Mouse (Mus musculus): Measurements from ENCODE around the gene Prkag2.

- no peak for TF ChIP-seq POLR2A (IDR thresholded peaks at IDR 0.05; ENCODE audit: borderline replicate concordance, control insufficient read depth, low read depth, low read length)
- TF ChIP-seq CTCF (IDR thresholded peaks at IDR 0.05; ENCODE audit: control insufficient read depth, insufficient read depth, low read length), result no peak
Observed at GRCm38 (mm10) chr5:24840975-24841431, 259.4 kb downstream of the Prkag2 start.

All from bone marrow, adult 2 months (tissue).